Mouse (Mus musculus): ENCODE data around the gene Art4.
"Not testable (repeated sequence)": the region's sequence is repeated elsewhere in the genome, so short reads cannot be mapped to it uniquely, and the experiment has no call there.

Art4 gene

DNA sequence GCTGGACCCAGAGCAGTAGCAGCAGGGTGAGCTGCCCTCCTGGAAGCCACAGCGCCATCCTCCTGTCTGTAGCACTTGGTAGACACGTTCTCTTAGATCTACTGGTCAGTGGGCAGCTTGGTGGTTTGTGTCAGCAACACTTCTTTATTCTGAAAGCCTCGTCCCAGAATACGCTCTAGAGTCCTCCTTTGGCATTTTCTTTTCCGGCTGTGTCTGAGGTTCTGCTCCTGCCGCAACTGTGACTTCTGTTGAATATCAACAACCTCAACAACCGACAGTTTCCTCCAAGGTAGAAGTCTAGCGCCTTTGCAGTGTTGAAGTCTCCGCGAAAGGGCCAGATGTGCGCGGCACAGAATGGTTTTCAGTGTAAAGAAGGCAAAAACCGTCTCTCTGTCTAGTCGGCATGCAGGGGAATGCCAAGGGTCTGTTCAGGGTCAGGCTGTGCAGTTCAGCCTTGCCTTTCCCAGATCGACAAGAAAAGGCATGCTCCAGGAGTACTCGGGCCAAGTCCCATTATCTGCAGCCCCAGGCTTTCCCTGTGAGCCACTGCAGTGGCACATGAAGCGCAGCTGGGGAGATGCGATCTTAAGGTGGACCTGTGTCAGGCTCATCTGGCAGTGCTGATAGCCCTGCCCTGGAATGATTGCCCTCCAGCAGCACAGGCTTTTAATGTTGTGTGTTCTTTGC lies at the start of gene Art4:
TSS of gene Art4 (minus strand) at position 548 of the 687 bp plus-strand sequence.
- DNase-seq (ENCODE audit: low read depth, low spot score), result no peak

DNA sequence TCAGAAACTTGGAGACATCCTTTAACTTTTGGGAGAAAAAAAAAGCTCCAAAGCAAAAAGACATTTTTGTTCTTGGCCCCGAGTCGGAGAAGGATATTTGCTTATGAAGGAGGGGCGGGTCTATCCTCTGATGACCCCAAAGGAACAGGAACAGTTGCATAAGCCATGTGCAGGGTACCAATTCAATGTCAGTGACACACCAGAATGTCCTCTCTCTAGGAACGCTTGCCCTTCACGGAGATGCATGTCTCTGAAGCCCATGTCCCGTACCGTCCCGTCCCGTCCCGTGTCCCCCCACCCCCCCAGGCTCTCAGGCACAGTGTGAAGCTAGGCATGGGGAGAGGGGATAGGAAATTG lies 49.4 kb upstream of the Art4 start:
- DNase-seq (ENCODE audit: low read depth, low spot score), result no peak

DNA sequence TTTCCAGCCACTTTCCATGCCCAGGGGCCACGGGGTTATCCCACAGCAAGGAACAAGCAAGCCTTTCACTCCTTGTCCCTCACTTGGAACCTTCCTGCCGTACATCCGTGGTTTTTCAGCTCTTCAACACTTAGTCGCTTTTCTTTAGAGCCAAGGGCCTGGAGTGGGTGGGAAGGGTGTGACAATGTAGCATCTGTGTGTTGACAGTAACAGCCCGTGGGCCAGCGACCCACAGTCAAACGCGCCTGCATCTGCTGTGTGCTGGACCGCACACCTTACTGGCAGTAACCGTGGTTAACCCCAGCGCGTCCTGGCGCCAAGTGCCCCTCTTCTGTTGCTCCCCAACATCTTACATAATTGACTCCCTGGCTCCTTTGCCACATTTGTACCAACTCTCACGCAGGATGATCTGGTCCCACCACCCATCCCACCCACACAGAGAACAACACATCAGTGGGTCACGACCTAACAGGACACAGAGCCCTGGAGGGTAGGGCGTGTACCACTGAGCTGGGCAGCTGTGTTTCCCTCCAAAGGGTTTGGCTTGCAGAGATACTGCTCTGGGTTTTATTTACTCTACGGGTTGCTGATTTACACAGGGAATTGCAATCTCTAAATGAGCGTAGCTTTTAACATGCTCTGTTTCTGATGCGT lies 48.9 kb upstream of the Art4 start:
- DNase-seq (ENCODE audit: low read depth, low spot score), result peak; percentile 28

DNA sequence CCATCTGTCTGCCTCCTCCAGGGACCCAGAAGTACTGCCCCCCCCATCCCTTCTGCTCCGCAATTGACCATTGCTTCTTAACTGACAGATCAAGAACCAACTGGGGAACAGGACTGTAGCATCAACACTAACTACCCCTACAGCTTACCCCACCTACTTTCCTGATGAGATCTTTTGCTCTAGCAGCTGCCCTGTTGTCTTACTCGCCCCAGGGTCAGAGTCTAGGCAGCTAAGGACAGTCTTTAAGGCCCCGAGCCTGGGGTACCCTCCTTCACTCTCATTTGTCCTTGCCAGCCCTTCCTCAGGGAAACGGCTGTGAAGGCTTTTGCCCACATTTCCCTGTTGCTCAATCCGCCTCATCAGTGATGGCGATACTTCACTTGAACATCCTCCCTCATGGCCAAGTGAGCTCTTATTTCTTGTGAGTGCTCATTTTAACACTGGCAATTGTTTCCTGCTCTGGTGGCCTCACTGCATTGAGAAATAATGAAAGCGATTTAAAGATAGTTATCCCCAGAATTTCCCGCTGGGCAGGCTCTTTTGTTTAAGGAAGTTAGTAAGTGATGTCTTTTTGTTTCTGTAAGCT lies 46.4 kb upstream of the Art4 start:
- no peak for DNase-seq (ENCODE audit: low read depth, low spot score)

DNA sequence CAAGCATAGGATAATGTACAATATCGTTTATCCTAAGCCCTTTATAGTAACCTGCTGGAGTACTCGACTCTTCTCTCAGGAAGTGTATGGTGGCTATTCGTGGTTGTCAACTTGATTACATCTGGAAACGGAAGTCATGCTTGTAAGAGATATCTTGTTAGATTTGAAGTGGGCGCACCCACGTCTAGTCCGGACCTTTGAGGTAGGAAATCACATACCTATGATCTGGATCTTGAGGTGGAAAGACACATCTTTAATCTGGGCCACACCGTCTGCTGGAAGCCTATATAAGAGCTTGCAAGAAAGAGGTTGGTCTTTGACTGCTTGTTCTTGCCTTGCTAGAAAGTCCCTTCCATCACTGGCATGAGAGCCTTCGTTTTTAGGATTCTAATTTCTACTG lies 45.0 kb upstream of the Art4 start:
- no peak for DNase-seq (ENCODE audit: low read depth, low spot score)

DNA sequence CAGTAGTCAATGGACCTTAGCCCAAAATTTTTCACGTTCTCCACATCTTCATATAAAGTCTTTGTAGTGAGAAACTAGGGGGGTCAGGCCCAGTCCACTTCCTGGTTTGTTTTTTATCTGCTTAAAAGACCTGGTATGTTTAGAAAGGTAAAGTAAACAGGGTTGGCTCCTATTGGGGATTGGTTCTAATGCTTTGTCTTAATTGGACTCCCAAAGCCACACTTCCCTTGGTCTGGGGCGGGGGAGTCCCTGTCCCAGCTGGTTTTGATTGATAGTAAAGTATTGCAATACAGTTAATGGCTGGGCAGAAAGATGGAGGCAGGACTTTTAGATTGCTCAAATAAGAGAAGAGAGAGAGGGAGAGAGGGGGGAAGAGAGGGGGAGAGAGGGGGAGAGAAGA lies 43.5 kb upstream of the Art4 start:
- no peak for DNase-seq (ENCODE audit: low read depth, low spot score)

DNA sequence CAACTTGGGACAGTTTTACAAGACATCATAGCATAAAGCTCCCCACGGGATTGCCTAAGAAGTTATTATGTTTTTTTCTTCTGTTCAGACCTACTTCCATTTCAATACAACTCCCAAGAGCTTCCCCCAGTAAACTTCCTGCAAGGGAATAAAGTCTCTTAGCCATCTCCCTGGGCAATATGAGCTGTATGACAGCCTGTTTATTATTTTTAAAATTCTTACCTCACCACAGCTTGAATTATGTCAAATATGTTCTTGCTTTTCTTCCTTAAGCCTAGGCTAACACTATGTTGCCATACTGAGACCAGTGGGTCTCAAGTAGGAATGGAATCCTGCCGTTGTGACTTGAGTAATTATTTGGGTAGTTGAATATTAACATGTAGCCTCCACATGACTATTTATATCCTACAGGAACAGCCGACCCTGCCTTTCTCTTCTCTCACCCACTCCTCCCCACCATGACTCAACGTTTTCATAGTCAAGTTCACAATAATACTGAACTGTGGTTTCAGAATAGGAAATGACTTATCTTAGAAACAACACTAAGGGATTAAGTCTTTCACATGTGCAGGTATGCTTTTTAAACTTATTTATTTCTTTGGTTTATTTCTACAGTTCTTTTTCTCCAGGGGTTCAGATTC lies 43.0 kb upstream of the Art4 start:
- peak; percentile 34 for DNase-seq (ENCODE audit: low read depth, low spot score)

DNA sequence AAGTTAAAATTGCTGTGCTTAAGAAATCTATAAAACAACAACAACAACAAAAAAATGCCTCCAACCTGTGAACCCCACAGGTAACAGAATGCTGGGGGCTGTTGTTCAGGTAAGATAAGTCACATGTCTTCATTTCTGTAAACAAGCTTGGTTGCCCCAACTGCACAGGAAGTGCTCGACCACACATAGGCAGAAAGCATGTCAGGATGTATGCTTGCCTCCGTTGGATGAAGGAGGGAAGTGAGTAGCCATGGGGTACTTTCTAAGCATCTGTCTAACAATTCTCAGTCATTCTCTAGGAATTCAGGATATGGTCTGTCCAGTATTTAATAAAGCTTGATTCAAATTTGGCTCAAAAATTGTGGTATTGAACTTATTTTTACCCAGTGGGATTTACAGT lies 41.4 kb upstream of the Art4 start:
- no peak for DNase-seq (ENCODE audit: low read depth, low spot score)

DNA sequence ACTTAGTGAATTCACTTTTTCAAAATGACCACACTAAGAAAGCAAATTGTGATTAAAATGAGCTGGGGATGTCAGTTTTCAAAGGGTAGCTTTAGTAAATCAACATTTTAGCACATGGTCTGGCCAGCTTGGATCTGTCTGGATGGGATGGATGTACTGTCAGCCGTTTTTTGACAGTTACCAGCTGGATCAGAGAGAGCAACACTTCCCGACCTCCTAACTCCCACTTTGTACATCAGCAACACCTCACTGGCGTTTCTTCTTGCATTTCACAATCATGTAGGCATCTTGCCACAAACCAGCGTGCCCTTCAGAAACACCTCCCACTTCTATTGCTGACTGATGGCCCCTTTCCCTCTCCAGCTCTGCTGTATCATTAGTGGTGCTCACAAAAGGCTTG lies 40.7 kb upstream of the Art4 start:
- DNase-seq (ENCODE audit: low read depth, low spot score), result no peak

DNA sequence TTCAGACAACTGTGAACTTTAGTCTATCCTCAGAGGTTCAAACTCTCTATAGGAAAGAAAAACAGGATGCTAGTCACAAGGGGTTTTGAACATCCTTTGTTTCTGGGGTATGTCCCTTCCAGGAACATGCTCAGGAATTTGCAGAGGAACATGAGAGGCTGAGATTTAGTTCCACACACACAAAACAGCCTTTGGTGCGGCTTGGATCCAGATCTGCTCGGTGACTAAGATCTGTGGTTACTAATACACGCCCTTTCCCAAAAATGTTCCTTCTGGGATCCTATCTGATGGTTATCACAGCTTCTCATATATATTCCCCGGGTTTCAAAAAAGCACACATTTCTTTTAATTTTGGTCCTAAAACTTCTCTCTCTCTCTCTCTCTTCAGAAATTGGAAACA lies 40.3 kb upstream of the Art4 start:
- DNase-seq (ENCODE audit: low read depth, low spot score), result peak; percentile 23

DNA sequence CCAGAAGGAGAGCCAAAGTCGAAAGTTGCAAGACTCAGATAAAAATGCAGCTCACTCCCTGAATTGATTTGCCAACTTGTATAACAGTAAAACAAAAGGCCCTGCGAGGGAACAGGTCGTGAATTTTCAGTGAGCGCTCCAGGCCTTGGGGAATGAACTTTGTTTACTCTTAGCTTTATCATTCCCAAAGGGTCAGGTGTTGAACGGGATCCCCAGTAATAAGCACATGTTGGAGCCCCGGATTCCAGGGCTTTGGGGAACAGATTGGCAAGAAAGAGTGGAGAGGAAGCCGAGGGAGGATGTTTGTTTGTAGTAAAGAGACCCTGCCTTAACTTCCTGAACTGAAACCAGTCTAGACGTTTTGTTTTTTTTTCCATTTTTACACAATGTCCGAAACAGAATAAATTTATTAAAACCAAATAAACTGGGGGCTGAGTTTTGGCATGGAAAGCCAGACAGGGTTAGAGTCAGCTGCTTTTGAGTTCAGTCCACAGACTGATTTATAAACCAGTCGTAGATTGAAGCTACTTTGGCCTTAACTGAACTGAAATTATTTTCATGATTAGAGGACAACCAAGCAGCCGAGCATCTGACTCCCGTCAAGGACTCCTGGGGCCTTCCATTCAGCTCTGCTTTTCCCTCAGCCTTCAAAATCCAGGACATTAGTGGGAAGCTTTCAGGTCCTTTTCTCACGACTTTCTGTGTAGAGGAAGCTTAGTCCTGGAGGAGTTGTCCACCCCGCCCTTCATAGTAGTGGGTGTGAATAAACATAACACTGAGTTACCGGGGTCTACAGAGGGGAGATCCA lies 37.2 kb upstream of the Art4 start:
- DNase-seq (ENCODE audit: low read depth, low spot score), result no peak

DNA sequence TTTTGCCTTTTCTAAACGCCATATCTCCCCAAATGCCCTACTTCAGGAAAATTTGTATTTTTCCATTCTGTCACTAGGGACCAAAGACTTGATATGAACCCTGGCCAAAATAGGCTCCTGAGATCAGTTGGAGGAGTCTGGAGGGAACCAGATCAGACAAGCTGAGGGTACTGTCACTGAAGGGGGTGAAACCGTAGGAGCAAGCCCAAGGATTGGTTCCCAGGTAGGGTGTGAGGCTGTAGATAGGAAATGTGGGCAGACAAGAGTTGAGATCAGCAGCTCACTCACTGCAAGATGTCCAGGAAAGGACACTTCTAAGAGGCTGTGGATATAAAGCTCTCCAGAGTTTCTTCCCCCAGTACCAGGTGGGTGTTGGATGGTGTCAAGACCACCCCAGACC lies 34.5 kb upstream of the Art4 start:
- no peak for DNase-seq (ENCODE audit: low read depth, low spot score)

DNA sequence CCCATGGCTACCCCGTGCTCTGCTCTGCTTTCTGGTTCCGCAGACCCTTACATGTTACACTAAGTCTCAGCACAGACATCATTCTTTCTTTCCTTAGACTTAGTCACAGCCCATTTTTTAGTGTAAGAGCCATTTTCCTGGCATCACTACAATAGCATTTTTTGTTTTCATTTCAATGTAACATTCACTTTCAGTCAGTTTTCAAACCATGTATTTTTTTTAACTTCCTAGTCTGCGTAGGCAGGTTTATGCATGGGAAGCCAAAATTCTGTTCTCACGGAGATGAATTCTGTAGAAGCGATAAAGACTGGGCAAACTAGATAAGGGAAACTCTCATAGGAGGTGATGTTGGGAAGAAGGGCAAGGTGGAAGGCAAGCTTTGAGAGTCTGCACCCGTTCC lies 32.0 kb upstream of the Art4 start:
- DNase-seq (ENCODE audit: low read depth, low spot score), result peak; percentile 50

DNA sequence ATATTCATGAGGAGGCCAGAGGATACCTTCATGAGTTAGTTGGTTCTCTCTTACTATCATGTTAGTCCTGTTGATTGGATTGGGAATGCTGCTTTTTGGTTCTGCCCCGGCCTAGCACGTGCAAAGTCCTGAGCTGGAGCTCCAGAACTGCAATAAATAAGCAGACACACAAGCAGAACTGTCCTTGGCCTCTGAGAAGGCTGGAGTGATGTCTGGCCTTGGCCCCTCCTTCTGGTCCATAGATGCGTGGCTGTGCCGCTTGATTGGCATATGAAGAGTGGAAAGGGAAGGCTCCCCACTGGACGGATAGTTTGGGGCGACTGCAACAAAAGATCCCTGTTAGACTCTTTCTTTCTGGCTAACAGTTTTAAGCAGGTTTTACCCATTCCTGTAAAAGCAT lies 31.5 kb upstream of the Art4 start:
- no peak for DNase-seq (ENCODE audit: low read depth, low spot score)

DNA sequence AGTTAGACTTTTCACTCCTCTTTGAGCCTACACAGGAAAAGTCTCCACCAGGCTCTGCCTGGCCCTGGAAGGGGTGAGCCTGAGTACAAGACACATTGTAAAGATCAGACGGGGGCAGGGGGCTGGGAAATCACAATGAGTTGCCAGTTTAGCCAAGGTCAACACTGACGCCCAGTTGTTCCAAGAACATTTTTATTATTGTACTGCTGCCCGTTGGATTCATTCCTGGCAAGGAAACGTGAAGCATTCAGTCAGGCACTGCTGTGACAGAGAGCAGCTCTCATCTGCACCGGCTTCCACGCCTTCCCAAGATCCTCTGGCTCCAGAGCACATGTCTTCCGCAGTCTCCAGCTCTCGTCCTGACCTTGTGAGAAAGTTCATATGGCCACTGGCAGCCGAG lies 30.3 kb upstream of the Art4 start:
- peak; percentile 21 for DNase-seq (ENCODE audit: low read depth, low spot score)

DNA sequence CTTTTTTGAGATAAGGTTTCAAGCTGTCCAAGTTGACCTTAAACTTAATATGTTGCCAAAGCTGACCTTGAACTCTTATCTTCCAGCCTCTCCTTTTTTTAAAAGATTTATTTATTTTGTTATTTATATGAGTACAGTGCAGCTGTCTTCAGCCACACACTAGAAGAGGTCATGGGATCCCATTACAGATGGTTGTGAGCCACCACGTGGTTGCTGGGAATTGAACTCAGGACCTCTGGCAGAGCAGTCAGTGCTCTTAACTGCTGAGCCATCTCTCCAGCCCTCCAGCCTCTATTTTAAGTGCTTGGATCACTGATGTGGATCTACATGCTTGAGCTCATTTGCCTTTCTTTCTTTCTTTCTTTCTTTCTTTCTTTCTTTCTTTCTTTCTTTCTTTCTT lies 27.2 kb upstream of the Art4 start:
- DNase-seq (ENCODE audit: low read depth, low spot score), result not testable (repeated sequence)

DNA sequence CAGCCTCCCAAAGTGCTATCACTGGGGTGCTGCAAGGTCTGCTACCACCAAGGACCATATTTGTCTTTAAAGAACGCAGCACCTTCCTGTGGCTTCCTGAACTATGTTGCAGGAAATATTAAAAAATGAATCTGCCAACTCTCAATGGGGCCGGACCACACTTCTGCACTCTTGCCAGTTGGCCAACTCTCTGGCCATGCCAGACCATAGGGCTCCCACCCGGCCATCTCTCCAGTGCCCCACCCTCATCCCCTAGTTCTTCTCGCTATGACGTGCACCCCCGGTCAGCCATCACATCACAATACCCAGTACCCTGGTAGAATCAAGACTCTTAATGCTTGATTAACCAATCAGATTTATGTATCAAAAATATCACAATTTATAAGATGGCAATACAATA lies 26.4 kb upstream of the Art4 start:
- no peak for DNase-seq (ENCODE audit: low read depth, low spot score)

DNA sequence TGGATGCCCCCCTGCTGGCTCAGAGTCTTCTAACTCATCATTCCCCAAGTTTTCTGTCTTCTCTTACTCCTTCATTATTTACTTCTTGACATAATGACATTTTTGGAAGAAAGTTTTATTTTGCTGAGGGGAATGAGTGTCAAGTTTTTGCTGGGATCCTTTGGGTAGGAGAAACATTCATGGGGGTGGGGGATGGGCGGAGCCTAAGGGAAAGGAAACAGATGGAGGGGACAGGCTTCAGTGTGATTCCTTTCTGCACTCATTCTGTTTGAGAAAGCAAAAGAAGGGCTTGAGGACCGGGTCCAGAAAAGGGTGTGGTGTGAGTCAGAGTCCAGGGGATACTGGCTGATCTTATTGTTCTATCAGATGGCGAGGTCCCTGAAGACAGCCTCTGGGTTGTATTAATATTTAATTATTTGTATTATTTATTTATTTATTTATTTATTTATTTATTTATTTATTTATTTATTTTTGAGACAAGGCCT lies 25.9 kb upstream of the Art4 start:
- no peak for DNase-seq (ENCODE audit: low read depth, low spot score)

DNA sequence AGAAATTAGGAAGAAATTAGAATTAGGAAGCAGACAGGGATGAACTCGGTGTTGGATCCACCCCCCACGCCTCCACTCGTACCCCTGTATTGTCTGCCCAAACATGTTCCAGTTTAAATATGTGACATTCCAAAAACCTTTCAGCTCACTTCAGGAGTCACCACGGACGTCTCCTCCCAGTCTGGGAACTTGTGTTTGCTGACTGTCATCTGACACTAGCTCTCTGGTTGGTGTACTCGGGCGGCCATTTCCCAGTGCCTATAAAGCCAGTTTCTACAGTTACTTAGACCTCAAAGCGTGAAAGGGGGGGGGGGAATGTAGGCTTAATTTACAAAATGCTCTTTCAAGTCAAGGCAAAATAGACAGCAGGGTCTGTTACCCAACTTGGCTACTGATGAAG lies 24.1 kb upstream of the Art4 start:
- DNase-seq (ENCODE audit: low read depth, low spot score), result no peak

DNA sequence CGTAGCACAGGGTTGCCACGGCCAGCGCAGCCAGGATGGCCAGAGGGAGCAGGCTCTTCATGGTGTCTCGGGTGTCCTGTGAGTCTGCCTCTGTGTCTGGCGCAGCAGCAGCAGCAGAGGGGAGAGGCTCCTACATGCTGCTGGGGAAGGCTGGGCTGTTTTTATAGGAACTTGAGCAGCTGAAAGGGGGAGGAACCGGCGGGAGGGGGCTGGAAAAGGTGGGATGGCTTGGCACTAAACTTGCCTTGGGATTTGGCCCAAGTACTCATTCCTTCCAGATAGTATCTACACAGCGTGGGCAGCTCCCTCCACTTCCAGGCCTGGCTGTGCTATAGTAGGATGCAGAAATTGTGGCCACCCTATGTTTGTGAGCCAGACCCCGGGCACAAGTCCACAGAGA lies 18.1 kb upstream of the Art4 start, which contains the start of gene Mgp:
TSS of gene Mgp (minus strand) at position 154 of the 400 bp plus-strand sequence.
- DNase-seq (ENCODE audit: low read depth, low spot score), result peak; percentile 71

DNA sequence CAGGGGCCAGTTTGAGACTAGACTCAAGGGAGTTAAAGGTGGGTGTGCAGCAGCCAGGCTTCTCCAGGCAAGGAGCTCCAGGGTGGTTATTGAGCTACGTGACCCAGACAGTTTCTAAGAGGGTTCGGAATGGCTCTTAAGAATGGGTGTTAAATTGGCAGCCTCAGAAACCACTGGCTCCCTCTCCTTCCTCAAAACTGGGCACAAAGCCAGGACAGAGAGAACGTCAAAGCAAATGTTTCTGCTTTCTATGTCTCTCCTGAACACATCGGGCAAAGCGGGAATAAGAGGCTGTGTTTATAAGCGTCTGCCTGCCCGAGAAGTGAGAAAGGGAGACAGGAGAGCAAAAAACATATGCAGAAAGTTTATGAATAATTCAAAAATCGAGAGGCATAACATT lies 17.1 kb upstream of the Art4 start:
- peak; percentile 53 for DNase-seq (ENCODE audit: low read depth, low spot score)

DNA sequence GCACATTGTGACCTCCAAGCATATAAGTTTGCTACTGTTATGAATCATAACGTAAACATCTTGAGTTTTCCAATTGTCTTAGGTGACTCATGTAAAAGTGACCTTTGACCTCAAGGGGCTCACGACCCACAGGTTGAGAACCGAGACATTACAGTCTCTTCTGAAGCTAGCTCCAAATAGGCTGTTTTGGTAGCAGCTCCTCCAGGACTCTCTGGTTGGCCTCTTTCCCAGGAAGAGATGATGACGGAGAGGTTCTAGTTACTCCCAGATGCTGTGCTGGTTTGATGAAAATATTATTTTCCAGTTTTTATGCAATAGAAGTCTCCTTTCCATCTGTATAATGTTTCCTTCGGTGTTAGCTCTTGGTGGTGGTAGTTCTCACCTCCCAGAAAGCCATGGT lies 11.4 kb upstream of the Art4 start:
- DNase-seq (ENCODE audit: low read depth, low spot score), result peak; percentile 24
